Mouse (Mus musculus) hindbrain, embryonic 15.5 days (tissue): ENCODE results near the gene Mrnip. TPM values are rescaled to one million over a fixed set of nuclear protein-coding genes. Genes with fewer than 3 reads are reported as not detected.

Experiments used
- microRNA-seq: library from miRNA; unstranded; fragments of <30 nt; microRNA quantifications from one replicate; pipeline ENCODE4, GENCODE M21; 2016
- polyA plus RNA-seq: library from polyadenylated mRNA; unstranded; fragments of >200 nt; fragmentation: Nextera tagmentation; extraction: Ambion mirVana; gene quantifications from 2 replicates; pipeline ENCODE4 v1.2.1, GENCODE M21; 2015

The Mrnip gene
- polyA plus RNA-seq, 1 experiment from 2014 or later, result 34.6 TPM

Small RNAs within 50 kb of the gene (microRNA-seq; reads per million reads assigned to microRNA genes)
- gene Mir6919, result 1.5 reads per million

Other genes starting within 250 kb of the Mrnip start
- 64.6 and 71.0 TPM in 2 replicates for gene Rnf130, start 149.1 kb upstream of the Mrnip start, polyA plus RNA-seq
- gene Tbc1d9b, start 43.0 kb upstream of the Mrnip start, polyA plus RNA-seq, result 42.5 and 42.6 TPM in 2 replicates
- 422 TPM in 2 replicates for gene Sqstm1, start 36.4 kb downstream of the Mrnip start, polyA plus RNA-seq
- gene Mgat4b, start 36.4 kb downstream of the Mrnip start, polyA plus RNA-seq, result 58.1 and 69.2 TPM in 2 replicates
- gene Ltc4s, start 64.2 kb downstream of the Mrnip start, polyA plus RNA-seq, result 2.3 and 2.9 TPM in 2 replicates
- gene Maml1, start 117.9 kb downstream of the Mrnip start, polyA plus RNA-seq, result 3.2 and 3.6 TPM in 2 replicates
- 281 and 284 TPM in 2 replicates for gene Canx, start 151.2 kb downstream of the Mrnip start, polyA plus RNA-seq
- gene Cby3, start 180.0 kb downstream of the Mrnip start, polyA plus RNA-seq, result 1.1 and 1.8 TPM in 2 replicates
- gene Hnrnph1, start 202.5 kb downstream of the Mrnip start, polyA plus RNA-seq, result 418 and 450 TPM in 2 replicates